Mouse (Mus musculus): Measurements from ENCODE around the gene 4933434E20Rik. TPM values are rescaled to one million over a fixed set of nuclear protein-coding genes. Genes with fewer than 3 reads are reported as not detected.
A peak's percentile ranks its signal among the peaks of the same experiment; 100 is the strongest.

4933434E20Rik gene
- total RNA-seq, 2 experiments from 2014 or later = 64.6 to 66.5 TPM

Small RNA genes within 50 kb of the gene (microRNA-seq; reads per million reads assigned to microRNA genes)
- gene Mir190b = 7.4 reads per million, percentile 10 among the genes with 10 or more reads in this experiment
- not detected for gene Mir7669

Other genes with a start within 250 kb of the 4933434E20Rik start
- gene She, start 220.3 kb upstream of the 4933434E20Rik start, total RNA-seq (2021) = 10 to 100 TPM; 14.9 to 17.5 TPM
- gene Il6ra, start 138.4 kb upstream of the 4933434E20Rik start, total RNA-seq (2021) = 10 to 100 TPM in 1 of 2 experiments, 1 to 10 TPM in 1; 7.2 to 17.2 TPM
- gene Atp8b2, start 88.1 kb upstream of the 4933434E20Rik start, total RNA-seq (2021) = 10 to 100 TPM; 44.3 to 52.3 TPM
- gene Hax1, start 52.9 kb upstream of the 4933434E20Rik start, total RNA-seq (2021) = 100 to 1,000 TPM in 1 of 2 experiments, 10 to 100 TPM in 1; 92.7 to 110 TPM
- gene Ubap2l, start 992 bp downstream of the 4933434E20Rik start, total RNA-seq (2021) = 100 to 1,000 TPM; 152 to 166 TPM
- gene Tpm3, start 21.0 kb downstream of the 4933434E20Rik start, total RNA-seq (2021) = 100 to 1,000 TPM; 165 to 251 TPM
- under 1 TPM; 0.24 to 0.42 TPM for gene Nup210l, start 52.5 kb downstream of the 4933434E20Rik start, total RNA-seq (2021)
- 1,000 to 10,000 TPM; 1,820 to 1,837 TPM for gene Rps27, start 162.0 kb downstream of the 4933434E20Rik start, total RNA-seq (2021)
- 10 to 100 TPM; 30.6 to 39.6 TPM for gene Rab13, start 162.1 kb downstream of the 4933434E20Rik start, total RNA-seq (2021)
- gene Jtb, start 180.0 kb downstream of the 4933434E20Rik start, total RNA-seq (2021) = 10 to 100 TPM; 57.2 to 57.9 TPM
- gene Creb3l4, start 191.9 kb downstream of the 4933434E20Rik start, total RNA-seq (2021) = under 1 TPM; 0.36 to 0.55 TPM
- 100 to 1,000 TPM; 114 to 118 TPM for gene Slc39a1, start 196.5 kb downstream of the 4933434E20Rik start, total RNA-seq (2021)
- gene Crtc2, start 202.5 kb downstream of the 4933434E20Rik start, total RNA-seq (2021) = 10 to 100 TPM; 36.1 to 47.7 TPM
- 10 to 100 TPM in 1 of 2 experiments, 1 to 10 TPM in 1; 8.5 to 17.0 TPM for gene Dennd4b, start 213.5 kb downstream of the 4933434E20Rik start, total RNA-seq (2021)
- gene Gatad2b, start 241.5 kb downstream of the 4933434E20Rik start, total RNA-seq (2021) = 10 to 100 TPM; 55.5 to 65.9 TPM